Mouse (Mus musculus) right cerebral cortex, adult 18-20 months (tissue): ENCODE data around the gene Pbx2.
A peak's percentile ranks its signal among the peaks of the same experiment; 100 is the strongest.

Experiments used
- DNase-seq: peaks from one replicate; pipeline ENCODE4 v3.0.0; 2022; ENCODE audit warnings: mixed read lengths

The Pbx2 gene

DNA sequence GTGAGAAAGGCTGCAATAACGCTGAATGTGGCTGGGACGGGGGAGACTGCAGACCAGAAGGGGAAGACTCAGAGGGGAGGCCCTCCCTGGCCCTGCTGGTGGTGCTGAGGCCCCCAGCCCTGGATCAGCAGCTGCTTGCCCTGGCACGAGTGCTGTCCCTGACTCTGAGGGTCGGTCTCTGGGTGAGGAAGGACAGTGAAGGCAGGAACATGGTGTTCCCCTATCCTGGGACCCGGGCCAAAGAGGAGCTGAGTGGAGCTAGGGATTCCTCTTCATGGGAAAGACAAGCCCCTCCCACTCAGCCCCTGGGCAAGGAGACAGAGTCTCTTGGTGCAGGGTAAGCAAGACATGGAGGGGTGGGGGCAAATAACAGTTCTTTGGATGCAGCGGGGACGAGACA, 7.7 kb upstream of the Pbx2 start:
- no peak for DNase-seq

DNA sequence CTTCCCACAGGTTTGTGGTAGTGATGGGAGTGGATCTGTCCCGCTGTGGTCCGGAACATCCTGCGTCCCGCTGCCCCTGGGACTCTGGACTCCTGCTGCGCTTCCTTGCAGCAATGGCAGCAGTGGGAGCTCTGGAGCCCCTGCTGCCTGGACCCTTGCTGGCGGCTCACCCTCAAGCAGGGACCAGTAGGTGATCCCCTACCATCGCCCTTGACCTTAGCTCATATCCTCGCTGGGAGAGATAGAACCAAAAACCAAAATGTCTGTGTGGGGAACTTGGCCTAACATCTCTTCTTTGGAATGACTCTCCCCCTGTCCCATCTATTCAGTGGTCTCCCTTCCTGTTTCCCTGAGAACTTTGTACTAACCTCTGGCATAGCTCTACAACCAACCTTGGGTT, 7.2 kb upstream of the Pbx2 start:
- no peak for DNase-seq

DNA sequence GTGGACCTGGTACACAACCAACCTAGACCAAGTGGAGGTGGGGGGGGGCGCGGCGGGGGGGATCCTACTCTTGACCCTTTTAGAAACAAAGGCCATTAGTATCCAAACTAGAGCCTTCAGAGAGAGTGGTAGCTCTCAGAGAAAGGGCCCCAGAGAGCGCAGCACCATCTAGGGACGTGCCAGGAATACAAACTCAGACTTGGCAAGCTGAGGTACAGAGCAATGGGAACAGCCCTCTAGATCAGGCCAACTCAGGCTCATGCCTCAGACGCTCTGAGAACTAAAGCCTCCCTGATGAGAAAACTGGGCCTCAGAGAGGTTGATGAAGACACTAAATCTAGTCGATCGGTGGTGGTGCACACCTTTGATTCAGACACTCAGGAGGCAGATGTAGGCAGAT, 5.9 kb upstream of the Pbx2 start:
- DNase-seq, result no peak

DNA sequence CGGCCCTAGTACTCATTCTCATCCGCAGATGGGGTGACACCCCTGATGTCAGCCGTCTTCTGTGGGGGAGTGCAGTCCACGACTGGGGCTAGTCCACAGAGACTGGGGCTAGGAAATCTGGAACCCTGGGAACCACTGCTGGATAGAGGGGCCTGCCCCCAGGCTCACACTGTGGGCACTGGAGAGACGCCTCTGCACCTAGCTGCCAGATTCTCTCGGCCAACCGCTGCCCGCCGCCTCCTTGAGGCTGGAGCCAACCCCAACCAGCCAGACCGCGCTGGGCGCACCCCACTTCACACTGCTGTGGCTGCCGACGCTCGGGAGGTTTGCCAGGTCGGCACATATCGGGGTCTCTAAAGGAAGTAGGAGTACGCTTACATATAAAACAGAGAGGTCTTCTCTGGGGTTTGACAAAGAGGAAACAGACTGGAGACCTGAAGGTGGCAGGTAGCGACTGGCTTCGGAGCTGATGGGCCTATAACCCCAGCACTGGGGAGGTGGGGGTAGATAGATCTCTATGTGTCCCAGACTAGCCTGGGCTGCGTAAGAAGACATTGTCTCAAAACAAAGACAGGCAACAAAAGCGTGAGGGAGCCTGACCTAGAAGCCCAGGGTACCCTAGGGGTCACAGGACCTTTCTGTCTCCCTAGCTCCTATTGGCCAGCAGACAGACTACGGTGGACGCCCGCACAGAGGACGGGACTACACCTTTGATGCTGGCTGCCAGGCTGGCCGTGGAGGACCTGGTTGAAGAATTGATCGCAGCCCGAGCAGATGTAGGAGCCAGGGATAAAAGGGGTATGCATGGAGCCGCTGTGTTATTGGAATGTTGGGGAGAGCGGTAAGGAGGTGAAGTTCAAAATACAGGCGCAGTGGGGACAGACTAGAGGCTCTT, 4.9 kb upstream of the Pbx2 start:
- no peak for DNase-seq

DNA sequence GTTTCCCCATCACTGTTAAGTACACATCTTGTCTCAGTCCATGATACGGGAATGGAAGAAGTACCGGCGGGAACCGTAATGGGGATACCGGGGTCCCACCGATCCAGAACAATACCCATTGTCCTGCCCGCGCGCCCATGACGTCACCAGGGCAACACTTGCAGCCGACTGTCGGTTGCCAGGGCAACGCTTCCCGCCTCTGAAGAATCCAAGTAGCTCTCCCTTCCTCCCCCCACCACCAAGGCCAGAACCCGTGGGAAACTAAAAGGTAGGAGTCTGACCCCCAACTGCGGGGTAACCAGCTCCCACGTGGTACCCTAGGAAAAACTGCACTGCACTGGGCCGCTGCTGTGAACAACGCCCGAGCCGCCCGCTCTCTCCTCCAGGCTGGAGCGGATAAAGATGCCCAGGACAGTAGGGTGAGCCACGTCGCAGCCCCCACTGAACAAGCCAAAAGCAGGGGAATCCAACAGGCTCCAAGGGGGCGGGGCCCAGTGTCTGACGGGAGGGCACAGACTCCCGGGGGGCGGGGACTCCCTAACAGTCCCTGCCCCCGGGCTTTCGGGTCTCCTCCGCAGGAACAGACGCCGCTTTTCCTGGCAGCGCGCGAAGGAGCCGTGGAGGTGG, 4.2 kb upstream of the Pbx2 start:
- peak; percentile 91 for DNase-seq

DNA sequence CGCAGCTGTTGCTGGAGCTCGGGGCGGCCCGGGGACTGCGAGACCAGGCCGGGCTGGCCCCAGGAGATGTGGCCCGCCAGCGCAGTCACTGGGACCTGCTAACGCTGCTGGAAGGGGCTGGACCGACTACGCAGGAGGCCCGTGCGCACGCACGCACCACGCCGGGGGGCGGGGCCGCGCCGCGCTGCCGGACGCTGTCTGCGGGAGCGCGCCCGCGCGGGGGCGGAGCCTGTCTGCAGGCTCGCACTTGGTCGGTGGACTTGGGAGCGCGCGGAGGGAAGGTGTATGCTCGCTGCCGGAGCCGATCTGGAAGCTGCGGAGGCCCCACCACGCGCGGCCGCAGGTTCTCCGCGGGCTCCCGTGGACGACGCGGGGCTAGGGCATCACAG, 3.6 kb upstream of the Pbx2 start:
- peak; percentile 99 for DNase-seq

DNA sequence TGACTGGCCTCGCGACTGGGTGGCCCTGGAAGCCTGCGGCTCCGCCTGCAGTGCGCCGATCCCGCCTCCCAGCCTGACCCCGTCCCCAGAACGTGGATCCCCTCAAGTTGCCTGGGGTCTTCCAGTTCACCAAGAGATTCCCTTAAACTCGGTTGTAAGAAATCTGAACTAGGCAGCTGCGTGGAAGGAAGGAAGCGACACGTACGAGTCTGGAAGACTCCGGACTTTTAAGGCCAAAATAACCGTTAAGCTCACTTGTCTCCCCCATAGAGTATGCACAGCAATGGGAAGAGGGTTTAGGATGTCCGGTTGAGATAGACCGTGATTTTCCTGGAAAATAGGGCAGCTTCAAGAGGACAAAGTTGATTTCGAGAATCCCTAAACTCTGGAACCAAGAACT, 3.3 kb upstream of the Pbx2 start:
- DNase-seq, result no peak

DNA sequence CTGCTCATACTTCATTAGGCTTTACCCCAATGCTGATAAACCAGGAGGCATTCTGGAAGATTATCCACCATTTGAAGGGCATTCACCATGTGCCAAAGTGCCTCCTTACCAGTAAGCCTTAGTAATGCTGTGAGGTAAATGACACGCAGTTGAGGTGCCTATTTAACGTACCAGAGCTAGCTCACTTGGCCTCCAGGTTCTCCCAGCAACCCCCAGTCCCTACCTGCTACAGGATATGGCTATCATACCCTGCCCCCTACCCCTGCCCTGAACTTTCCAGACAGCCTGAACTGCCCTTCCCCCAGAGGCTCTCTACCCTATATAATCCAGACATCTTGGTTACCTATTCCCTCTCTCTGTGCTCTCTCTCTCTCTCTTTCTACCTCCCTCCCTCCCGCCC, 2.3 kb upstream of the Pbx2 start:
- DNase-seq, result no peak

DNA sequence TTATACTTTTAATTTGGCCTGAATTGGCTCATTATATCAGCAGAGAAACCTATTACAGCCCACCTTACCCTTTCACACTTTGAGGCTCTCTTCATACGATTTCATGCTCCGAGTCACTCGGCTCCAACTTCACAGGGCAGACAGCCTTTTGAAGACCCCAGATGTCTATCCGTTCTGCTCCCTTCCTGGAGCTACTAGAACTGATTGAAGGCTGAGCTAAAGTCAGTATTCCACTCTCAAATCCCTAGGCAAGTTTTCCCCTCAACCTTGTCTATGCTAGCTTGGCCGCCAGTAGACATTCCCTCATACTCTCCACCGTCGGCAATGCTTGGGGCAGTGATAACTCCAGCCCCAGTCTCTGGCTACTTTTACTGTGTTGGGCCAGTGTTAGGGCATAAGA, 1.9 kb upstream of the Pbx2 start:
- DNase-seq, result no peak

DNA sequence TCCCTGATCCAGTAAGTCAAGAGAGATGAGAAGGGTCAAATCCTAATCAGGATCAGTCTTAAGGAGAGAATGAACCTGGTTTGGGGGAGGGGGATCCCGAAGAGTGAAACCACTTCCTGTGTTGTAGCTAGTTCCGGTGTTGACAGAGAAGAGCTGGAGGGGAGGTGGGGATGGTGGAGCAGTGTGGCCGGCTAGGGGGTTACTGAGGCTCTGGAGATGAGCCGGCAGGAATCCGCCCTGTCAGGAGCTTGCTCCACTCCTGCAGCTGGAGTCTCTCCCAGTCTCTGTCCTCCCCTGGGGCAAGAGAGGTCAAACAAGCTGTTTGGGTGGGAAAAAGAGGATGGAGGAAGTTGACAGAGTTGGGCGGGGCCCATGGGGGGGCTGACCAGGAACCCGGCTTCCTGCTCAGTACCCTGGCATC, 1.4 kb upstream of the Pbx2 start, which contains the start of gene Gpsm3:
Gpsm3 (plus strand) TSS at position 126 of the 421 bp plus-strand sequence.
- no peak for DNase-seq

DNA sequence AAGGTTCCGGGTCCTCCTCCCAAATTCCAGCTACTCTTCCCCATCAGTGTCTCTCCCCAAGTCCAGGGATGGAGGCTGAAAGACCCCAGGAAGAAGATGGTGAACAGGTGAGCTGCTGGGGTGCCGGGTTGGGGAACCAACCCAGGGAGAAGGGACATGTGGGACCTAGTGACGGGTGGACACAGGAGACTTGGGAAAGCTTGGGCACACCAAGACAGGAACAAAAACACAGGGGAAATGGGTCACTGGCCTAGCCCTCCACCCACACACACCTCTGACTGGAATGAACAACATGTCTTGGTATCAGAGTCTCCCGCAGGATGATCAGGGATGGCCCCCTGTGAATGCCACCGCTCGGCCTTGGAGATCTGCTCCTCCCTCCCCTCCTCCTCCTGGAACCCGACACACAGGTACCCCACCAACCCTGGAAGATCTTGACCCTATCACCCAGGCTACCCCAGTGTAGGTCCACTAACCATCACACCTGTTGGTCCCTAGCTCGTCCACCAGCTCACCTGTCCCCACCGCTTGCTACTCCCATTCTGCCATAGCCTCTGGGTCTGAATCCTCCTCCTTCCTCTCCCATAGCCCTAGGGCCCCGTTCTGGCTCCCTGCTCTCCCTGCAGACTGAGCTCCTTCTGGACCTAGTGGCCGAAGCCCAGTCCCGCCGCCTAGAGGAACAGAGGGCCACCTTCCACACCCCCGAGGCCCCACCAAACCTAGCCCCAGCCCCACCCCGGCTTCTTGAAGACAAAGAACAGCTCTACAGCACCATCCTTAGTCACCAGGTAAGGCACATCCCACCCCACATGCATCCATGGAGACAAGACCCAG, 695 bp upstream of the Pbx2 start:
- DNase-seq, result no peak

DNA sequence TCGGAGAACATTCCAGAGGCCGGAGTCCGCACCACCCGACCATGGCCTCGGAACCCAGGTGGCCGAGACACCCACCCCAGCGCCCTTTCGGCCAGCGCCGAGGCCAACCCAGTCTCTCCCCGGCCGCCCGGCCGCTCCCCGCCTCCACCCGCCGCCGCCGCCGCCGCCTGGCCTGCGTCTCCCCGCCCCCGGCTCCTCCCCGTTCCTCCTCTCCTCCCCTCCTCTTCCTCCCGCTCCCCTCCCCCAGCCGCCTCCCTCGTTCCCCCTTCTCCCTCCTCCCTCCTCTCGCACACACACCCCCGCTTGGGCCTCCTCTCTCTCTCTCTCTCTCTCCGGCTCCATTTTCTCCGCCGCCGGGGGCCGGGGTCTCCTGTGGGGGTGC, 919 bp downstream of the Pbx2 start:
- DNase-seq, result peak; percentile 87

DNA sequence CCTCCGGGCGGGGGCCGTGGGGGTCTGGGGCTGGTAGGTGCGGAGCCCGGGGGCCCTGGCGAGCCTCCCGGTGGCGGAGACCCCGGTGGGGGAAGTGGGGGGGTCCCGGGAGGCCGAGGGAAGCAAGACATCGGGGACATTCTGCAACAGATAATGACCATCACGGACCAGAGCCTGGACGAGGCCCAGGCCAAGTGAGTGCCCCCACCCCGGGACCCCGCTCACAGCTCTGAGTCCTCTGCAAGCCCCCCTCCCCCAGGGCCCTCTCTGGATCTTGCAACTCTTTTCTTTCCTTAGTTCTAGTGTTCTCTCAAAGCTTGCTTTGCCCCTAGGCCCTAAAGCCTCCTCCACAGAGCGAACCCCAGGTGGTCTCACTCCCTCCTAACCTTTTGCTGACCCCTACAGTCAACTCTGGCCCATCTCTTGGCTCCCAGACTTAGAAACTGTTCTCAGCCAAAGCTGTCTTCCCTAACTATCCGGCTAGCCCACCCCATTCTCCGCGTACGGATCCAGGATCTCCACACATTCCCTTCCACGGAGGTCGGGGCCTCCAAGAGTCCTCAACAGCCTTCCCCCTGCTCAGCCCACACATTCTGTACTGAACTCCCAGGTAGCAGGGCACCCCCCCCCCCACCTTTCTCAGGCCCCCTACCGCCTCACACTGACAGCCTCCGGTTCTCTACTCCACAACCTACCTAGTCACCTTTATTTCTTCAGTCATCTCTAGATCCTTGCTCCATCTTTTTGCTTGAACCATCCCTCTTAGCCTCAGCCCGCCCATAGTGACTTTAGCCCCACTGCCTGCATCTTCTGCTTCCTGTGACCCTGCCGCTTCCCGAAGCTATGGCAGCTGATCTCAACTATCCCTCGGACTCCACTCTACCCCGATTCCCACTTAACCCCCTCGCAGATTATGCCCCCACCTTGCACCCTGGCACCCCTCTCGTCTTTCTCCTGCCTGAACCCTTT, 1.8 kb downstream of the Pbx2 start:
- no peak for DNase-seq

DNA sequence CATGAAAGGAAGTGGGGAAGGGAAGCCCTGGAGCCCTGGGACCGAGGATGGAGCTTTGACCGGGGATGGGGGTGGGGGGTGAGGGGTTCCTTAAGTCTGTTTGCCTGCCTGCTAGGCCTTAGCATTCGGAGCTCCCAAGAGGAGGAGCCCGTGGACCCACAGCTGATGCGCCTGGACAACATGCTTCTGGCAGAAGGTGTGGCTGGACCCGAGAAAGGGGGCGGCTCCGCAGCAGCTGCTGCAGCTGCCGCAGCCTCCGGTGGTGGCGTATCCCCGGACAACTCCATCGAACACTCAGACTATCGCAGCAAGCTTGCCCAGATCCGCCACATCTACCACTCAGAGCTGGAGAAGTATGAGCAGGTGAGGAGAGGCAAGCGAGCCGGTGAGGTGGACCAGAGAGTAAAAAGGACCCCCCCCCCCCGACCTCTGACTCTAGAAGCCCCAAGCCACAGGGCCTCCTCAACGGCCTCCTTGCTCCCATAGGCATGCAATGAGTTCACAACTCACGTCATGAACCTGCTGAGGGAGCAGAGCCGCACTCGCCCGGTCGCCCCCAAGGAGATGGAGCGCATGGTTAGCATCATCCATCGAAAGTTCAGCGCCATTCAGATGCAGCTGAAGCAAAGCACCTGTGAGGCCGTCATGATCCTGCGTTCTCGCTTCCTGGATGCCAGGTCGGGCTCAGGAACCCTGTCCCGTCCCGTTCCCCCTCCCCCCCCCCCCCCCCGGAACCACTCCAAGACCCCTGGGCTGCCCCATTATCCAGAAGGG, 2.9 kb downstream of the Pbx2 start:
- no peak for DNase-seq

DNA sequence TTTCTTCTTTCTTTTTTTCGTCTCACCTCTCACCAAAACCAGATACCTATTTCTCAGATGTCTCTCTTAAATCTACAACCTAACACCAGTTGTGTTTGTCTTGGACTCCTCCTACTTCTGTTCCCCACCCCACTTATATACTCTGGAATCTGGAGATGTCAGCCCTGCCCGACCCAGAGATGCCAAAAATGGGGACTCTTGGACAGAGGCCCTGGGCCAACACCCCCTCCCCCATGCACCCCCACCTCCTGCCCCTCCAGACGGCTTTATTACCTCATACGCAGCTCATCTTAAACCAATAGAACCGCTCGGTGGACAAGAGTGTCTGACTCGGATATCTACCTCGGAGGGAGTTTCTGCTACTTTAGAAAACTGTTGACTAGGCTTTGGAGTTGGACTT, 5.0 kb downstream of the Pbx2 start:
- DNase-seq, result no peak

DNA sequence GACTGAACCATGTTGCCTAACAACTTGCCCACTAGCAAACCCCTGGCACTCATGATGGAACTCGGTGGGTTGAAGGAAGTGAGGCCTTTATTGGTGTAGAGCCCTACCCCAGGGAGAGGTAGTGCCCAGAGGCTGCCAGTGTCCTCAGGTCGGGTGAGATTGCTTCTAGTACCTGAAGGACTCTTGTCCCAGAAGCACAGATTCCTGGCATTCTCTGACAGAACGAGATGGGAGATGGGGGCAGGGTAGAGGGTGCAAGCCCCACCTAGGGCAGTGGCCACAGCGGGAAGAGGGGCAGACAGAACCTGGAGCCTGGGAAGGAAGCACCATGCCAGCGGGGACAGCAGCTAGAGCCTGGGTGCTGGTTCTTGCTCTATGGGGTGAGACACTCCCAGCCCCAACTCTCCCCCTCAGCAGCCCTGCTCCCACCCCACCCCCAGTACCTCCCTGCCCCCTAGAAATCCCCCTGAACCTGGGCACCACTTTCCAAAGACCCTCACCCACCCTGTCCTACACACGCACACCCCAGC, 6.6 kb downstream of the Pbx2 start, which contains the start of gene Ager:
Ager (plus strand) TSS at position 297 of the 530 bp plus-strand sequence.
- no peak for DNase-seq

DNA sequence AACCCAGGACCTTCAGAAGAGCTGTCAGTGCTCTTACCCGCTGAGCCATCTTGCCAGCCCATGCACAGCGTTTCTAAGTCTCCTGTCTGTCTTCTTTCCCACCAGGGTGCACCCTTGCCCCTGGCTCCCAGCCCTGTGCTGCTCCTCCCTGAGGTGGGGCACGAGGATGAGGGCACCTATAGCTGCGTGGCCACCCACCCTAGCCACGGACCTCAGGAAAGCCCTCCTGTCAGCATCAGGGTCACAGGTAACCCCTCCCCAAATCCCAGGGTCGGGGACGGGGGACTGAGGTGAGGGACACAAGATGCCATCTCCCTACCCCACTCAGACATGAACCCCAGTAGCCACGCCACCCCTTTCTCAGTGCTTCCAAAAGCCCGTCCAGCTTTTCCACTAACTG, 8.8 kb downstream of the Pbx2 start:
- DNase-seq, result no peak

DNA sequence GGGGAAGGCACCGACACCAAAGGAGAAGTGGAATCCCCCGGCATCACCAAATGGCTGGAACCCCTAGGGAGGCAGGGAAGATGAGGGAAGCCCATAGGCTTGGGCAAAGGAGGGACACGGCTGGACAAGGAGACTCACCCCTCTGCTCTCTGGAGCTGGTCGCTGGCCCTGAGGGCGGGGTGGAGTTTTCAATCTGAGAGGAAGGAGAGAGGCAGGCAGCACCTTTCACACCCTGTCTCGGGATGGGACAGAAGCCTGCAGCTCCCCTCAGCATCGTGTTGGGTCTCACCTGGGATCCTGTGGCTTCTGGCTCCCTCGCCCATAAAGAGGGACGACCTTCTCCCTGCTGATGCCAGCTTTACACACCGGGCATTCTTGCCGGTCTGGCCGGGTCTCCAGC, 10.7 kb downstream of the Pbx2 start:
- DNase-seq, result no peak

DNA sequence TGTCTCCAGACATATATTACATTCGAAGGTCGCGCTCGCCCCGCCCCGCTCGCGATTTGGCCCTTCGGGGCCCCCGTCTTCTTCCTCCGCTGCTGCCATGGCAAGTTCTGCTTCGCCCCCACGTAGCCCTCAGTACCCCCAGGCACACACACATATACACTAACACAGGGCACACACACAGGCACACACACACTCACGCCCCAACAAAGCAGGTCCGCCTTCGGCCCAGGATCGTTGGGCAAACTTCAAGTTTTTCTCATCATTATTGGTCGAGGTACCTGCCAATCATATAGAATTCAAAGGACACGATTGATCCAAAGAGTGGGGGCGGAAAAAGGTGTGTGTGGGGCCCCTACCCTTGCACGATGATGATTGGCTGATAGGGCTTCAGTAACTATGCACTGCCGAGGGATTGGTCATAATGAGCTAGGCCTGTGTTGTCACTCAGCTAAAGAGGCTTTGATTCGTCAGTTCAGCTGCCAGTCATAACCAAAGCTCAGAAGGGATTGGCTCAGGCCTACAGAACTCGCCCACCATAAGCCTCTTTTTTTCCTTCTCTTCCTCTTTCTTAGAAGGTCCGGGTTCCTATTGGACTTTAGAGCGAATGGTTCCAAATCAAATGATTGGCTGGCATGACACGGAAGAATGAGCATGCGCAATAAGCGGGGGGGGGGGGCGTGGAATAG, 12.5 kb downstream of the Pbx2 start, which contains the start of gene Rnf5:
Rnf5 (minus strand) TSS at position 316 of the 686 bp plus-strand sequence.
- peak; percentile 100 for DNase-seq

DNA sequence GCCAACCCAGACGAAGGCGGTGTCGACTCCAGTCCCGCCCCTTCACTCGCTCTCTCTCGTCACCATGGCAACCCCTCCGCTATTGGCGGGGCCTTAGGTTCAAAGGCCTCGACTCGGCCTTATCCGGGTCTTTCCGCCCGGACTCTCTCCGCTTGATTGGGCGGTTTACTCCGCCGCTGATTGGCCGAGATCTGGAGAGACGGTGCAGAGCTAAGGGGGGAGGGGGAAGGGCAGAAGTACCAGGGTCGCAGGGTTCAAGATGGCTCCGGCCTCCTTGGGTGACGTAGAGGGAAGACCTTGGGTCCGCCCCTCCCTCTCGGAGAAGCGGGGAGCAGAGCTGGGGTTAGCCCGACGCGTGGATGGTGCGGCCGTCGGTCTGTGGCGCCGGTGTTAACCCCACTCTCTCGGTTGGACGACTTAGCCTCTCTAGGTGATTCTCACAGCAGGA, 13.0 kb downstream of the Pbx2 start, which contains the start of gene Agpat1:
Agpat1 (plus strand) TSS at position 202 of the 448 bp plus-strand sequence.
- peak; percentile 99 for DNase-seq
